Mouse (Mus musculus): ENCODE results near the gene Ttc29.

The Ttc29 gene

GRCm38 (mm10) chr8:78278598-78278997, 65.5 kb downstream of the Ttc29 start:
- no peak for DNase-seq (ENCODE audit: low spot score in 2 of 2)

- no peak for DNase-seq (ENCODE audit: low spot score in 2 of 2)
Observed at GRCm38 (mm10) chr8:78284805-78285204, 71.7 kb downstream of the Ttc29 start.

- no peak for DNase-seq (ENCODE audit: low spot score in 2 of 2)
Observed at GRCm38 (mm10) chr8:78285366-78285765, 72.3 kb downstream of the Ttc29 start.

GRCm38 (mm10) chr8:78289374-78289971, 76.4 kb downstream of the Ttc29 start:
- DNase-seq (ENCODE audit: low spot score in 2 of 2) = peak; percentile 17 to 36

GRCm38 (mm10) chr8:78290274-78290673, 77.2 kb downstream of the Ttc29 start:
- DNase-seq (ENCODE audit: low spot score in 2 of 2) = no peak

GRCm38 (mm10) chr8:78295494-78295893, 82.4 kb downstream of the Ttc29 start:
- DNase-seq (ENCODE audit: low spot score in 2 of 2) = no peak

GRCm38 (mm10) chr8:78303579-78303978, 90.5 kb downstream of the Ttc29 start:
- DNase-seq (ENCODE audit: low spot score in 2 of 2) = no peak

GRCm38 (mm10) chr8:78306604-78307003, 93.5 kb downstream of the Ttc29 start:
- no peak for DNase-seq (ENCODE audit: low spot score in 2 of 2)

- DNase-seq (ENCODE audit: low spot score in 2 of 2) = no peak
Observed at GRCm38 (mm10) chr8:78307131-78307530, 94.0 kb downstream of the Ttc29 start.

GRCm38 (mm10) chr8:78309539-78309938, 96.4 kb downstream of the Ttc29 start:
- DNase-seq (ENCODE audit: low spot score in 2 of 2) = no peak

GRCm38 (mm10) chr8:78315576-78315975, 102.5 kb downstream of the Ttc29 start:
- no peak for DNase-seq (ENCODE audit: low spot score in 2 of 2)

GRCm38 (mm10) chr8:78317666-78318065, 104.6 kb downstream of the Ttc29 start:
- no peak for DNase-seq (ENCODE audit: low spot score in 2 of 2)

- no peak for DNase-seq (ENCODE audit: low spot score in 2 of 2)
Observed at GRCm38 (mm10) chr8:78323391-78323790, 110.3 kb downstream of the Ttc29 start.

- no peak for DNase-seq (ENCODE audit: low spot score in 2 of 2)
Observed at GRCm38 (mm10) chr8:78340689-78341529, 127.8 kb downstream of the Ttc29 start.

- DNase-seq (ENCODE audit: low spot score in 2 of 2) = no peak
Observed at GRCm38 (mm10) chr8:78342151-78342550, 129.1 kb downstream of the Ttc29 start.

- no peak for DNase-seq (ENCODE audit: low spot score in 2 of 2)
Observed at GRCm38 (mm10) chr8:78344006-78344405, 130.9 kb downstream of the Ttc29 start.

GRCm38 (mm10) chr8:78345705-78346104, 132.6 kb downstream of the Ttc29 start:
- no peak for DNase-seq (ENCODE audit: low spot score in 2 of 2)

- no peak for DNase-seq (ENCODE audit: low spot score in 2 of 2)
Observed at GRCm38 (mm10) chr8:78346131-78346621, 133.1 kb downstream of the Ttc29 start.

- DNase-seq (ENCODE audit: low spot score in 2 of 2) = no peak
Observed at GRCm38 (mm10) chr8:78353902-78354301, 140.8 kb downstream of the Ttc29 start.

GRCm38 (mm10) chr8:78354801-78355200, 141.7 kb downstream of the Ttc29 start:
- peak in 1 of 2 experiments; percentile 25 for DNase-seq (ENCODE audit: low spot score in 2 of 2)

- no peak for DNase-seq (ENCODE audit: low spot score in 2 of 2)
Observed at GRCm38 (mm10) chr8:78390756-78391155, 177.7 kb downstream of the Ttc29 start.

GRCm38 (mm10) chr8:78419272-78419671, 206.2 kb downstream of the Ttc29 start:
- no peak for DNase-seq (ENCODE audit: low spot score in 2 of 2)

- no peak for DNase-seq (ENCODE audit: low spot score in 2 of 2)
Observed at GRCm38 (mm10) chr8:78420101-78420503, 207.0 kb downstream of the Ttc29 start.
